23 mouse cellular contexts compared by ENCODE assay signal in the genomic region with DNA sequence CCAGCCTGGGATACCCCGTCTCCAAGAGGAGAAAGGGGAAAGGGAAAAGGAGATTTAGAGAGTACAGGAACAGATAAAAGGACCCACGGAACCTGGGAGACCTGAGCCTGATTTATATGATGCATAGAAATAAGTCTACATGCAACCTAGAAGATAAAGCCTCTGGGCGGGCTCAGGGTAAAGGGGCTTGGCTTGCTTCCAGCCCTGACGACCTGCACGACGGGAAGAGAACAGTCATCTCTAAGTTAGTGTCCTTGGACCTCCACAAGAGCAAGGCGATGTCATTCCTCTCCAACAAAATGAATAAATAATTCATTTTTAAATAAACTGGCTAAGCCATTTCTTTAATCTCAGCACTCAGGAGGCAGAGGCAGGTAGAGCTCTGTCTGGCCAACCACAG. TPM values are rescaled to one million over a fixed set of nuclear protein-coding genes. Genes with fewer than 3 reads are reported as not detected.
A peak's percentile ranks its signal among the peaks of the same experiment; 100 is the strongest.
DNase-seq lines count a peak whose midpoint lies in the region; ATAC-seq lines count a peak whose summit lies in the region.
"Had no signal": no experiment of that assay in that cellular context is flagged by ENCODE, and none has a peak within 500 bp of the region (broad histone marks: within the 10 kb centered on the region; RNA-seq: fewer than 3 reads in every experiment).

No protein-coding gene starts in this region.

- H3K4me1 ChIP-seq in heart, embryonic 12.5 days (replicated peaks) = peaks cover 49% of the 10 kb centered on the region
- H3K4me1 ChIP-seq in heart, embryonic 16.5 days (ENCODE audit: control insufficient read depth, insufficient read depth, low read length) = peaks cover 29% of the 10 kb centered on the region
- H3K4me1 ChIP-seq: embryonic facial prominence, embryonic 13.5 days; forebrain, embryonic 12.5 days; intestine, embryonic 15.5 days had no signal

- no peaks in the 10 kb centered on the region for H3K27me3 ChIP-seq in heart, embryonic 12.5 days (replicated peaks)
- no peaks in the 10 kb centered on the region for H3K27me3 ChIP-seq in heart, embryonic 16.5 days (ENCODE audit: control insufficient read depth, insufficient read depth, low read length)
- H3K27me3 ChIP-seq: CH12.LX; embryonic facial prominence, embryonic 13.5 days; forebrain, embryonic 12.5 days; intestine, embryonic 15.5 days had no signal

- H3K4me2 ChIP-seq in heart, embryonic 12.5 days = no peak overlapping the region
- no peak overlapping the region for H3K4me2 ChIP-seq in heart, embryonic 16.5 days (ENCODE audit: low read depth, low read length)
- H3K4me2 ChIP-seq: embryonic facial prominence, embryonic 13.5 days; forebrain, embryonic 12.5 days; hindbrain, embryonic 14.5 days; intestine, embryonic 15.5 days had no signal

- no peak for ATAC-seq in heart, embryonic 12.5 days (ENCODE audit: insufficient number of reproducible peaks, low FRiP score)
- ATAC-seq in heart, embryonic 16.5 days (replicated peaks; ENCODE audit: extremely low read depth, insufficient read depth, low FRiP score) = no peak
- ATAC-seq: forebrain, embryonic 16.5 days; intestine, embryonic 15.5 days had no signal

- H3K27ac ChIP-seq in heart, embryonic 12.5 days (ENCODE audit: poor library complexity, severe bottlenecking) = peak overlapping the region; percentile 84
- H3K27ac ChIP-seq in heart, embryonic 16.5 days (ENCODE audit: low read length) = peak overlapping the region; percentile 79
- H3K27ac ChIP-seq: embryonic facial prominence, embryonic 13.5 days; forebrain, embryonic 12.5 days; hindbrain, embryonic 10.5 days; hindbrain, embryonic 14.5 days; intestine, embryonic 15.5 days had no signal

- H3K9me3 ChIP-seq in heart, embryonic 12.5 days (replicated peaks) = no peaks in the 10 kb centered on the region
- H3K9me3 ChIP-seq in heart, embryonic 16.5 days (replicated peaks; ENCODE audit: control insufficient read depth, low read length) = no peaks in the 10 kb centered on the region
- H3K9me3 ChIP-seq: embryonic facial prominence, embryonic 13.5 days; forebrain, embryonic 12.5 days; heart, embryonic 10.5 days; hindbrain, embryonic 10.5 days; intestine, embryonic 15.5 days had no signal

- 72% methylated on average over 7 of the region's 7 CpGs for WGBS in heart, embryonic 12.5 days
- 59% methylated on average over 7 of the region's 7 CpGs for WGBS in heart, embryonic 16.5 days

- H3K9ac ChIP-seq in heart, embryonic 12.5 days = no peak overlapping the region
- H3K9ac ChIP-seq in heart, embryonic 16.5 days (ENCODE audit: low read length) = 0 out of 2 replicates have a peak overlapping the region, but pooled peaks have one; percentile 5
- H3K9ac ChIP-seq: embryonic facial prominence, embryonic 13.5 days; forebrain, embryonic 12.5 days; hindbrain, embryonic 14.5 days; intestine, embryonic 15.5 days had no signal

- intact Hi-C loops in heart, postnatal 25 days (cut with DNase I) = no loop called here
- intact Hi-C loops in heart, postnatal 14 days (cut with DNase I) = no loop called here

- no peak overlapping the region for H3K4me3 ChIP-seq in heart, embryonic 12.5 days
- no peak overlapping the region for H3K4me3 ChIP-seq in heart, embryonic 16.5 days (ENCODE audit: low read length)
- H3K4me3 ChIP-seq: embryonic facial prominence, embryonic 13.5 days; forebrain, embryonic 12.5 days; heart, embryonic 10.5 days; hindbrain, embryonic 10.5 days; intestine, embryonic 15.5 days had no signal

- DNase-seq in adrenal gland, postnatal 25 days = peak; percentile 52
- no peak for DNase-seq in adrenal gland, adult 2 months
- no peak for DNase-seq in heart, postnatal 25 days (ENCODE audit: low spot score)
- DNase-seq in heart, postnatal 14 days = no peak
- no peak for DNase-seq in embryo, embryonic 9.5 days (ENCODE audit: extremely low spot score)
- DNase-seq: cerebellum, adult 11 months; cerebellum, adult 8-10 months; cerebellum, postnatal 25 days; gastrocnemius, postnatal 25 days; kidney, adult 18-20 months; kidney, postnatal 10 days had no signal

- peaks cover 50% of the 10 kb centered on the region for H3K36me3 ChIP-seq in heart, embryonic 12.5 days
- peaks cover 22% of the 10 kb centered on the region for H3K36me3 ChIP-seq in heart, embryonic 16.5 days (ENCODE audit: control insufficient read depth, insufficient read depth)

RNA-seq across cellular contexts. Expression of a gene that starts 14.1 kb away (rescaled TPM):
- not detected in 2 replicates for total RNA-seq in adrenal gland, postnatal 25 days (2021)
- total RNA-seq in adrenal gland, adult 2 months (2021) = not detected
- 0.34 and 0.64 TPM in 2 replicates for polyA plus RNA-seq in adrenal gland, adult 2 months (2012; rRNA removed)
- 0.88 and 1.5 TPM in 2 replicates for polyA plus RNA-seq in heart, embryonic 12.5 days (2016; fragmentation: Nextera tagmentation; extraction: Ambion mirVana)
- under 1 TPM in 1 of 2 experiments, not detected in 1; 0.75 TPM for total RNA-seq in heart, postnatal 25 days (2021)
- polyA plus RNA-seq in heart, embryonic 16.5 days (2015; fragmentation: Nextera tagmentation; extraction: Ambion mirVana) = 1.1 and 1.4 TPM in 2 replicates
- 1 to 10 TPM in 1 of 2 experiments, not detected in 1; 1.0 TPM for total RNA-seq in heart, postnatal 14 days (2021)
- total RNA-seq: CH12.LX; gastrocnemius, postnatal 25 days; granulocyte monocyte progenitor cell, adult 5-6 weeks had no signal
- polyA plus RNA-seq: embryonic facial prominence, embryonic 13.5 days; forebrain, embryonic 12.5 days; hindbrain, embryonic 10.5 days; hindbrain, embryonic 14.5 days; intestine, embryonic 15.5 days; kidney, embryonic 14.5 days had no signal

RNA-seq across cellular contexts. Expression of a gene that starts 14.2 kb away (rescaled TPM):
- 44.7 and 45.0 TPM in 2 replicates for total RNA-seq in adrenal gland, postnatal 25 days (2021)
- 100 to 1,000 TPM in 1 of 2 experiments, 10 to 100 TPM in 1; 51.1 to 150 TPM for total RNA-seq in adrenal gland, adult 2 months (2021)
- 19.0 and 24.8 TPM in 2 replicates for polyA plus RNA-seq in adrenal gland, adult 2 months (2012; rRNA removed)
- polyA plus RNA-seq in heart, embryonic 12.5 days (2016; fragmentation: Nextera tagmentation; extraction: Ambion mirVana) = 762 and 794 TPM in 2 replicates
- 1,000 to 10,000 TPM; 5,192 to 5,215 TPM for total RNA-seq in heart, postnatal 25 days (2021)
- 1,916 and 1,999 TPM in 2 replicates for polyA plus RNA-seq in heart, embryonic 16.5 days (2015; fragmentation: Nextera tagmentation; extraction: Ambion mirVana)
- 1,000 to 10,000 TPM; 5,520 to 6,453 TPM for total RNA-seq in heart, postnatal 14 days (2021)
- total RNA-seq: CH12.LX; granulocyte monocyte progenitor cell, adult 5-6 weeks had no signal

RNA-seq across cellular contexts. Expression of a gene that starts 37.2 kb away (rescaled TPM):
- 40.3 and 43.1 TPM in 2 replicates for total RNA-seq in adrenal gland, postnatal 25 days (2021)
- 10 to 100 TPM; 48.9 to 54.2 TPM for total RNA-seq in adrenal gland, adult 2 months (2021)
- polyA plus RNA-seq in adrenal gland, adult 2 months (2012; rRNA removed) = 57.2 and 71.3 TPM in 2 replicates
- polyA plus RNA-seq in heart, embryonic 12.5 days (2016; fragmentation: Nextera tagmentation; extraction: Ambion mirVana) = 46.2 and 48.2 TPM in 2 replicates
- 10 to 100 TPM; 26.2 to 28.9 TPM for total RNA-seq in heart, postnatal 25 days (2021)
- polyA plus RNA-seq in heart, embryonic 16.5 days (2015; fragmentation: Nextera tagmentation; extraction: Ambion mirVana) = 44.1 and 48.7 TPM in 2 replicates
- total RNA-seq in heart, postnatal 14 days (2021) = 10 to 100 TPM; 21.4 to 24.9 TPM

RNA-seq across cellular contexts. Expression of a gene that starts 37.4 kb away (rescaled TPM):
- total RNA-seq in adrenal gland, postnatal 25 days (2021) = 34.9 and 36.3 TPM in 2 replicates
- total RNA-seq in adrenal gland, adult 2 months (2021) = 10 to 100 TPM; 31.4 to 33.6 TPM
- polyA plus RNA-seq in adrenal gland, adult 2 months (2012; rRNA removed) = 18.9 and 19.6 TPM in 2 replicates
- polyA plus RNA-seq in heart, embryonic 12.5 days (2016; fragmentation: Nextera tagmentation; extraction: Ambion mirVana) = 84.5 and 85.5 TPM in 2 replicates
- 10 to 100 TPM; 14.8 to 15.0 TPM for total RNA-seq in heart, postnatal 25 days (2021)
- 71.4 and 73.1 TPM in 2 replicates for polyA plus RNA-seq in heart, embryonic 16.5 days (2015; fragmentation: Nextera tagmentation; extraction: Ambion mirVana)
- 10 to 100 TPM; 18.5 to 19.6 TPM for total RNA-seq in heart, postnatal 14 days (2021)

RNA-seq across cellular contexts. Expression of a gene that starts 43.6 kb away (rescaled TPM):
- 0.85 and 0.90 TPM in 2 replicates for total RNA-seq in adrenal gland, postnatal 25 days (2021)
- 1 to 10 TPM in 1 of 2 experiments, under 1 TPM in 1; 0.93 to 1.0 TPM for total RNA-seq in adrenal gland, adult 2 months (2021)
- polyA plus RNA-seq in adrenal gland, adult 2 months (2012; rRNA removed) = 6.2 and 7.1 TPM in 2 replicates
- polyA plus RNA-seq in heart, embryonic 12.5 days (2016; fragmentation: Nextera tagmentation; extraction: Ambion mirVana) = 13.6 and 14.1 TPM in 2 replicates
- 1 to 10 TPM; 2.2 to 3.0 TPM for total RNA-seq in heart, postnatal 25 days (2021)
- 5.4 and 6.4 TPM in 2 replicates for polyA plus RNA-seq in heart, embryonic 16.5 days (2015; fragmentation: Nextera tagmentation; extraction: Ambion mirVana)
- 1 to 10 TPM; 3.1 to 3.3 TPM for total RNA-seq in heart, postnatal 14 days (2021)
- total RNA-seq: granulocyte monocyte progenitor cell, adult 5-6 weeks had no signal

Comparison
In these comparisons a context has a peak if more than half of its experiments do, and no peak if none do; other contexts are left out.
1. RNA of a gene that starts 14.2 kb away (total RNA-seq): 5,520 to 6,453 TPM in heart, postnatal 14 days and 5,192 to 5,215 TPM in heart, postnatal 25 days; 51.1 to 150 TPM in adrenal gland, adult 2 months and 44.7 to 45.0 TPM in adrenal gland, postnatal 25 days; every median in the first group is over 10 times any median in the second.